Mouse (Mus musculus): ENCODE measurements around the gene Jup. TPM values are rescaled to one million over a fixed set of nuclear protein-coding genes. Genes with fewer than 3 reads are reported as not detected.

Jup gene
- total RNA-seq (2023) = 13.5 TPM

DNA sequence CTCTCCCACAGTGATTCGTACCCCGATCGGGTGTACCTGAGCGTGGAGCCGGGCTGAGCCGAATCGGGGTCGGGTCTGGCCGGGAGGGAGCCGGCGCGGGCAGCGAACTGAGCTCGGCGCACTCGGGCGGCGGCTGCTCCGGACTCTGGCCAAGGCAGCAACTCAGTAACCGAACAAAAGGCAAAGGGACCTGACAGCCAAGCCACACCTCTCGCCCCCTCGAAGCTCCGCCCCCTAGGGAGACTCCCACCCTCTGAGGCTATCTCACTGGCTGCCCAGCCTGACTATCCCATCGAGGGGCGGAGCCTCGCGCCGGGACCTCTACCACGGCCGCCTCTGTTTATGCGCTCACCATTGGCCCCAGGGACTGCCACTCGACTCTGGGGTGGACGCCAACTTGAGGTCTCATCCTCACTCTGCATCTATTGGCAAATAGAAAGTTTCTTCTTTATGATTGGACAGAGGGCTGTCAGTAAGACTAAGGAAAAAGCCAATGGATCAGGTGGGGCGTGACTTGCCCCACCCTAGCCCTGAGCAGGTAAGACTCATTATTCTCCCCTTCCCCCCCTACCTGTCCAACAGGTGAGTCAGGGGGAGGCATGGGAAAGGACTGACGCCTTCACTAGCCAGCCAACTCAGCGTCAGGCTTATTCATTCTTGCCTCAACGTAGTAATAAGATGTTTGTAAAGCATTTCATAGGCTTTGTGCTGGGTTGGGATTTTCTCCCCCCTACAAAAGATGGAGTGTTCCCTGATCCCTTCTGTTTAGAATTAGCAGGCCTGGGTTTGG lies at the start of gene Jup:
Gene Jup, minus strand, starts transcription at position 164 of the 790 bp plus-strand sequence.

DNA sequence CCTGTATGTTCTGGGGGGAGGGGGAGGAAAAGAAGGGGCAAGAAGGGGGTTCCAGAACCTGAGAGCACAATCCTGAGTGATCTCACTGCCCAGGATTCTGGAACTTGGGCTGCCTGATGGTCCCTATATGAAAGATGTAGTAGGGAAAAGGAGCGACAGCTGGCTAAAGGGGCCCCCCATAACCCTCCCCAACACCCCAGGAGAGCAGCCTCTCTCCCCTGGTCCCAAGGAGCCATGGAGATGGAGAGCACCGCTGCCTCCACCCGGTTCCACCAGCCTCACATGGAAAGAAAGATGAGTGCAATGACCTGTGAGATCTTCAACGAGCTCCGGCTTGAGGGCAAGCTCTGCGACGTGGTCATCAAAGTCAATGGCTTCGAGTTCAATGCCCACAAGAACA lies 44.2 kb upstream of the Jup start, which contains the start of the genes Nt5c3b and Klhl10:
Gene Nt5c3b, minus strand, starts transcription at position 12 of the 400 bp plus-strand sequence.
Gene Klhl10, plus strand, starts transcription at position 121 of the 400 bp plus-strand sequence.

DNA sequence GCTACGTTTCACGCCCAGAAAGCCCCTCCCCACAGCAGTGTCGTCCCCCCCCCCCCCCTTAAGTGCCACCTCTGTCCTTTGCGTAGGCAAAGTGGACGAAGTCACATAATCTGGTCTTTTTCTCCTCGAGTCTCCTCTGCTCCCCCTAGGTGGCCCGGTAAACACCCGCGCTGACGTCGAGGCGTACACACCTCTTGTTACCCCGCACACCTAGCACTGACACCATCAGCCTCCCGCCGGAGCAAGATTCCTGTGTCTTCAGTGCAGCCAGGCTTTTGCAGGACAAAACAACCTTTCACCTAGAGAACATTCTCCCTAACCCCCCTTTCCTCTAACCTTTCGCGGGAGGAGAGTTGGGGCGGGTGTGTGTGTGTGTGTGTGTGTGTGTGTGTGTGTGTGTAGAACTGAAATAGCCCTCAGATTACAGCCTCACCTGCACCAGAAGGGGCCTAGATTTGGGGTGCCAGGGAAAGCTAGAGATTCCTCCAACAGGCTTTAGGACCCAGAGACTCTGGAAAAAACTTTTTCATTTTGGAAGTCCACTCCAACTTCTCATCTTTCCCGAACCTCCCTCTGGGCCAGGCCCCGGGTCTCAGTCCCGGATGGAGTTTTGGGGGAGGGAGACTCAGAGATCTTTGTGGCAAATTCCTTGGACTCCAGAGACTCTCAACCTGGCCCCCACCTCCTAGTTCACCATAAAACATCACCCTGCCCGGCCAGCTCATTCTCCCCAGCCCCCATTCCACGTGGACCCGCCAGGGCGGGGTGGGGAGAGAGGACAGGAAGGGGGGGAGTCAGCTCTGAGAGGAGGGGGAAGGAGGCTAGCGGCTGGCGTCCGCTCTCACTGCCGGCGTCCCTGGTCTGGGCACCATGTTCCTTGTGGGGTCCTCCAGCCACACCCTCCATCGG lies 17.6 kb upstream of the Jup start, which contains the start of gene Fkbp10:
Gene Fkbp10, plus strand, starts transcription at position 784 of the 909 bp plus-strand sequence.

DNA sequence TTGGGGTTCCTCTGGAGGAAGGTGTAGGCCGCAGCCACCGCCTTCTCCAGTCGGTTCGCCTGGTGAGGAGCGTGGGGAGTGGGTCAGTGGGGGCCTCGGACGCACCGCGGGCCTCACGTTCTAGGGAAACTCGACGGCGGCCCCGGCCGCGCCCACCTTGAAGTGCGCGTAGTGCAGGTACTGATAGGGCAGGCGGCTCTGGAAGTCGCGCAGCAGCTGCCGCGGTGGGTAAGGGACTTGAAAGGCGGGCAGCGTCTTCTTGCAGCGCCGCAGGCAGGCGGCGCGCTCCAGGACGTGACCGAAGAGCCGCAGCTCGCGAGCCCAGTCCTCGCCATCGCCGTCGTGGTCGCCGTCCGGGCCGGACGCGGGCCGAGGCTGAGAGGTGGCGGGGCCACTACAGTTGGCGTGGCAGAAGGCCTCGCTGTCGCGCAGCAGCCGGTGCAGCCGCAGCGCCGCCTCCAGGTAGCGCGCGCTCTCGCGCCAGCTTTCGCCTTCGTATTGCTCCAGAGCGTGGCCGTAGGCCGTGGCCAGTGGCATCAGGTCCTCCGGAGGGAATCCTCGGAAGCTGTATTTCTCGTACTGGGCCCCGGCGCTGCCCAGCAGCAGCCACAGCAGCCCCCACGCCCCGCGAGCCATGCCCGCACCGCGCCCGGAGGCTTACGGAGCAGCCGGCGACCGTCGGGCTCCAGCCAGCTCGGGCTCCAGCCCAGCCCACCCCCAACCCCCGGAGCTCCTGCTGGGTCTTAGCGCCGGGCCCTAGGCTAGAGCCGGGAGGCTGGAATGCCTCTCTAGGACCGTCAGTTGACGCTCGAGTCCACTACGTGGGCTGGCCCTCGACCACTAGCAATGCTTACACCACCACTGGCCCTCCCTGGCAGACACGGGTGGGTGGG lies 16.7 kb upstream of the Jup start, which contains the start of gene P3h4:
Gene P3h4, minus strand, starts transcription at position 816 of the 893 bp plus-strand sequence.

DNA sequence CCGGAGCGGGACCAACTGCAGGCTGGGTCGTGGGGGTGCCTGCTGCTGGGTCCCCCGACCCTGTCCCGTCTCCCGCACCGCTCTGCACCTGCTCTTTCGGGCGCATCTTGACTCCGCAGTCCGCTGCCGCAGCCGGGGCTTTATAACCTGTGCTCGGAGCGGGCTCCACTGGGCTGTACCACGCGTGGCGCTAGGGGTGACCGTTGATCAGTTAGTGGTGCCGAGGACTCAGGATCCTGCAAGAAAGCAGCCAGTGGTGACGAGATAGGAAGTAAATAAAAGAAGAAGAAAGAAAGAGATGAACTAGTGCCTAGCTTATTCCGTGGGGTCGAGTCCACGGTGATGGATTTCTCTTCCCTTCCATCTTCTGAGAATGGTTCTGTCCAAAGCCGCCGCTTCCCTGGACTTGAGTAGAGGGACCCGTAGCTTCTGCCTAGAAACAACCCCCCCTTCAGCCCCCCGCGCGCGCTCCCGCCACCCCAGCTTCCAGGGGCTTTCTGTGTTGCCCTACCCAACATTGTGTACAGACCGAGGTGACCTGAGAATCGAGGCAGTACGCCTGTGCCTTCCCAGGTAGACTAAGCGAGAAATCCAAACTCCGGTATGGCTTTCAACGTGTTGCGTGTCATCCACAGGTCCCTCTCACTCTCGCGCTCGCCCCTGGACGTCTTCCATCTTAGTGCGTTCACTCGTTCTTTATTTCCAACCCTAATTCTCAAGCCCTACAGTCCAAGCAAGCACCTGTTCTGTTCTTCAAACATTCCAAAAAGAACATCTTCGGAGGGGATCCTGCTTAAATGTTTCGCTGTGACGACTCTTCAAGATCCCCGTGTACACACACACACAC lies 41.4 kb downstream of the Jup start, which contains the start of gene Hap1:
Gene Hap1, minus strand, starts transcription at position 157 of the 847 bp plus-strand sequence.

DNA sequence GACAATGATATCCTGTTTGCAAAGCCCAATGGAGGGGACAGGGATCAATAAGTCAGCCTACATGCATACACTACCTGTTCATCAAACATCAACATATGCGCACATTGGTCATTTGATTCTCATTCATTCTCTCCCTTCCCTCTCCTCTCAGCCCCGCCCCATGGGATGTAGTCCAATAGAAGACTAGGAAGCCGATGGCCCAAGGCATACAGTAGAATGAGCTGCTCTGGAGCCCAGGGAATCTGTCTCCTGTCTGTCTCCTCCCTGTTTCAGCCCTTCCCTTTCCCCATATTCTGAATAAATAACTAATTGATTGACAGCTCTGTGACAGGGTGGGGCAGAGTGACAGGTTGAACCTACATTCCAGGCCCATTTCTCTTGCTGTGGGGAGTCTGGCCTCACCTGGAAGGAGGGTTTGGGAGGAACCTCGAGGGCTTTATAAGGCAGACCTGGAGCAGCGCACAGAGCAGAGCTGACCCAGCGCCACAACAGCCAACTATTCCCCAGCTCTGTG lies 63.6 kb downstream of the Jup start, which contains the start of gene Gast:
Gene Gast, plus strand, starts transcription at position 464 of the 514 bp plus-strand sequence.

DNA sequence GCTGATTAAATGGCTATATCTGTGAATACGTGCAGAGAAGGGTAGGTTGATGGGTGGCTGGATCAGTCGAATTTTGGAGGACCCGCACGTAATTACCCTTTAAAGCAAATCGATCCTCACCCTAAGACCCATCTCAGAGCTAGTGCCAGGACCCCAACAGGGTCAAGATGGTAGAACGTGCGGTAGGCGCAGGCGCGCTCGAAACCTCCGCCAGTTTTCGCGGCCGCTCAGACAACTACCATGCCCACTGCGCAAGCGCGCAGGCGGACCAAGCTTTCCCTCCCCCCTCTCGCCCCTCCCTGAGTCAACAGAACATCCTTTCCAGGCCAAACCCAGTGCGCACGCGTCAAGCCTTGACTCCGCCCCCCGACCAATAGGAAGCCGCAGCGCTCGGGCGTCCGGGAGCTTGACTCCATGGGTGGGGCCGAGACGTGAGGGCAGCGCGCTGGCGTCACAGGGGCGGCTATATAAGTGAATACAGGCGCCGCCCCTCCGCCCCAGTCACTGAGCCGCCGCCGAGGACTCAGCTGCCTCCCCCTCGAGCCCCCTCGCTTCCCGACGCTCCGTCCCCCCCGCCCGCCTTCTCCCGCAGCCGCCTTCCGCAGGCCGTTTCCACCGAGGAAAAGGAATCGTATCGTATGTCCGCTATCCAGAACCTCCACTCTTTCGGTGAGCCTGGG lies 77.9 kb downstream of the Jup start, which contains the start of gene Eif1:
Gene Eif1, plus strand, starts transcription at position 394 of the 680 bp plus-strand sequence.

Other genes starting within 250 kb of the Jup start
- gene Krt19, start 249.1 kb downstream of the Jup start, total RNA-seq (2023) = 4.8 TPM
- gene Krt9, start 204.5 kb downstream of the Jup start, total RNA-seq (2023) = not detected
- gene Krt14, start 190.2 kb downstream of the Jup start, total RNA-seq (2023) = not detected
- gene Krt16, start 148.9 kb downstream of the Jup start, total RNA-seq (2023) = not detected
- not detected for gene Krt17, start 136.7 kb downstream of the Jup start, total RNA-seq (2023)
- gene Krt42, start 127.9 kb downstream of the Jup start, total RNA-seq (2023) = not detected
- 2,248 TPM for gene Eif1, start 77.9 kb downstream of the Jup start, total RNA-seq (2023)
- gene Gast, start 63.4 kb downstream of the Jup start, total RNA-seq (2023) = not detected
- 0.86 TPM for gene Hap1, start 41.6 kb downstream of the Jup start, total RNA-seq (2023)
- gene P3h4, start 17.1 kb upstream of the Jup start, total RNA-seq (2023) = 0.35 TPM
- gene Fkbp10, start 17.9 kb upstream of the Jup start, total RNA-seq (2023) = 1.8 TPM
- gene Nt5c3b, start 44.0 kb upstream of the Jup start, total RNA-seq (2023) = 91.2 TPM
- 2.0 TPM for gene Klhl10, start 44.2 kb upstream of the Jup start, total RNA-seq (2023)
- 27.2 TPM for gene Klhl11, start 75.0 kb upstream of the Jup start, total RNA-seq (2023)
- 150 TPM for gene Acly, start 130.2 kb upstream of the Jup start, total RNA-seq (2023)
- gene Ttc25, start 147.8 kb upstream of the Jup start, total RNA-seq (2023) = not detected
- 107 TPM for gene Cnp, start 177.1 kb upstream of the Jup start, total RNA-seq (2023)
- 20.9 TPM for gene Nkiras2, start 221.5 kb upstream of the Jup start, total RNA-seq (2023)
- gene Dnajc7, start 222.4 kb upstream of the Jup start, total RNA-seq (2023) = 411 TPM

All from CD4-positive naive resting alpha-beta T cell, adult 57 days (primary cell).